Mouse (Mus musculus): ENCODE measurements around the gene Caskin2.
"Not testable (repeated sequence)": the region's sequence is repeated elsewhere in the genome, so short reads cannot be mapped to it uniquely, and the experiment has no call there.

Caskin2 gene

GRCm38 (mm10) chr11:115813507-115814296 lies at the start of gene Caskin2:
Caskin2 (minus strand) TSS chr11:115813639.
- DNase-seq = peak; percentile 94 to 98

DNA sequence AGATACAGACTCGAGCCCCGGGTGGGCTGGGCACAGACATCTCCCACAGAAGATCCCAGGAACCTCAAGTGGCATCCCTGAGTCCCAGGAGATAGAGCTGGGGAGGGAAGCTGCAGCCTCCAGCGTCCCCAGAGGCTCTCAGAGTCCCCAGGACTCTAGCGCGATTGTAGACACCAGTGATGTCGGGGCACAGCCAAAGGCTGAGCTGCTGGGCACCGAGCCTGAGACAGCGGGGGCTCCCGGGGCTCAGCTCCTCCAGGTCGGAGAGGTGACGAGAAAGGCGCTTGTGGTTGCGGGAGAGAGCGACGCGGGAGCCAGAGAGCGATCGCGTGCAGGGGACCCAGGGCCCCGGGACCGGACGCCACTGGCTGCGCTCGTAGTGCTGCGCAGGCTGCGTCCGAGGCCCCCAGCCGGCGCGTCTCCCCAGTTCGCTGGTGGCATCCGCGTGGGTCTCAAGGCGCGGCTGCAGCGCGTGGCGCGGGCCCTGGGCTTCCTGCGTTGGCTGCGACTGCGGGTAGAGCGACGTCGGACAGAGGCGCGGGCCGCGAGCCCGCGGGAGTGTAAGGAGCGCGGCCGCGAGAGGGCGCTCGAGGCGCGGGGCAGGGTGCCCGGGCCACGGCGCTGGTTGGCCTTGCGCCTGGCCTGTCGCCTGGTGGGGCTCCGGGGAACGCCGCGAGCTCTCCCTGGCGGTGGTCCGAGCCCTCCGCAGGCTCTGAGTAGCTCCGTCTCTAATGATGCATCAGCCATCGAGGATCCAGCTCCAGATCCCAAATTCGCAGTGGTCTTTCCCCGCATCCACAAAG lies 45.9 kb upstream of the Caskin2 start:
- peak; percentile 79 to 88 for DNase-seq

DNA sequence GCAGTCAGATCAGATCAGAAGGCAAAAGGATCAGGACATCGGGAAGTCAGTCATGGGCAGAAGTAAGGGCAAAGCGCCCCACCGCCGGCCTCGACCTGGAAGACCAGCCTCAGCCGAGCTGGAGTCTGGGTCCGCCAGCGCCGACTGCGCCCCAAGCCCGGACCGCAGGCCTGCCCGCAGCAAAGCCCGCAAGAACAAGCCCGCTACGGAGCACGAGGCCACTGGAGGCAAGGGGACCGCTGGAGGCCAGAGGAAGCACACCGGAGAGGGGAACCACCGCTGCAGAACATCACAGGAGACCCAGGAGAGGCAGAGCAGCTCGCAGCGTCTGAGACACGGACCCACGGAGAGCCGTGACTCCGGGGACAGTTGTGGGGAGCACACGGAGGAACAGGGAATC lies 44.9 kb upstream of the Caskin2 start, which contains the start of gene Myo15b:
TSS of gene Myo15b (plus strand) at position 53 of the 400 bp plus-strand sequence.
- DNase-seq = no peak

DNA sequence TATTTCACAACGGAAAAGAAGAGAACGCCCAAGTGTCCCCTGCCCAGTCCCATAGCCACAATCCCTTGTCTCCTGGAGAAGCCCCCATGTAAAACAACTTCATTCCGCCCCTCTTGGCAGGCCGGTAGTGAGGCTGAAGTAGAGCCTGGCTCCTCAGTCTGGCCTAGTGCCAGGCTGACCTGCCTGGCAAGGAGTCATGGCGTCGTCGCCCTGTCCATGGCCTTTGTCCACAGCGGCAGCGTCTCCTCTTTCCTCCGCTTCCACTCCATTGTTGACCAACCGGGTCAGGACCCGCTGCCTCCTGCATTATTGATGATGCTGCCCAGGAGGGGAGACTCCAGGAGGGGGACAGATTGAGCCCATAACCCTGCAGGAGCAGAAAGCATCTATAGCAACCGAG lies 44.5 kb upstream of the Caskin2 start:
- peak in 1 of 2 experiments; percentile 40 for DNase-seq

DNA sequence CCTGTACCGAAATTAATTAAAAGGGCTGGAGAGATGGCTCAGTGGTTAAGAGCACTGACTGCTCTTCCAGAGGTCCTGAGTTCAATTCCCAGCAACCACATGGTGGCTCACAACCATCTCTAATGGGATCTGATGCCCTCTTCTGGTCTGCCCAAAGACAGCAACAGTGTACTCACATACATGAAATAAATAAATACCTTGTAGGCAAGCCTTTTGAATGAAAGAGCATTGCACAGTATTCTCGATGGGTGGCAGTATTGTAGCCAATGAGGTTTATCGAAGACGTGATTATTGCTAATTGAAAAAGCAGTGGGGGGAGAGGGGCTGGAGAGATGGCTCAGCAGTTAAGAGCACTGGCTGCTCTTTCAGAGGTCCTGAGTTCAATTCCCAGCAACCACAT lies 43.7 kb upstream of the Caskin2 start:
- not testable (repeated sequence) for DNase-seq

DNA sequence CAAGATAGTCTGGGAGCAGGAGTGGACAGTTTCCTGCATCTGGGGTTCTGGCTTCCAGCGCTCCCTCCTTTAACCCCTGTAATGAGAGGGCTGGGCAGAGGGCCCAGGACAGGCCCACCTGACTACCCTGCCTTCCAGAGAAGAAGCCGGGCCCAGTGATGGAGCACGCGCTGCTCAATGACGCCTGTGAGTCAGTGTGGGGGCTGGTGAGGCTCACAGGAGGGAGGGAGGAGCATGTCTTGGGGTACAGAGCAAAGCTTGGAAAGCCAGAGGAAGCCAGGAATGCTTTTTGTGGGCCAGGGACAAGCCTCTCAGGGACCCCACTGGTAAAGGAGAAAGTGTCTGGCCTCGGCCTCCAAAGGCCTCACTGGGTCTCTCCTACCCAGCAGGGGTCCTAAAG lies 41.2 kb upstream of the Caskin2 start:
- no peak for DNase-seq

- DNase-seq = no peak
These were observed 32.4 kb upstream of the Caskin2 start for GRCm38 (mm10) chr11:115845819-115846218.

- no peak for DNase-seq
These were observed 30.8 kb upstream of the Caskin2 start for GRCm38 (mm10) chr11:115844240-115844639.

GRCm38 (mm10) chr11:115843891-115844239 lies 30.4 kb upstream of the Caskin2 start:
- no peak for DNase-seq

DNA sequence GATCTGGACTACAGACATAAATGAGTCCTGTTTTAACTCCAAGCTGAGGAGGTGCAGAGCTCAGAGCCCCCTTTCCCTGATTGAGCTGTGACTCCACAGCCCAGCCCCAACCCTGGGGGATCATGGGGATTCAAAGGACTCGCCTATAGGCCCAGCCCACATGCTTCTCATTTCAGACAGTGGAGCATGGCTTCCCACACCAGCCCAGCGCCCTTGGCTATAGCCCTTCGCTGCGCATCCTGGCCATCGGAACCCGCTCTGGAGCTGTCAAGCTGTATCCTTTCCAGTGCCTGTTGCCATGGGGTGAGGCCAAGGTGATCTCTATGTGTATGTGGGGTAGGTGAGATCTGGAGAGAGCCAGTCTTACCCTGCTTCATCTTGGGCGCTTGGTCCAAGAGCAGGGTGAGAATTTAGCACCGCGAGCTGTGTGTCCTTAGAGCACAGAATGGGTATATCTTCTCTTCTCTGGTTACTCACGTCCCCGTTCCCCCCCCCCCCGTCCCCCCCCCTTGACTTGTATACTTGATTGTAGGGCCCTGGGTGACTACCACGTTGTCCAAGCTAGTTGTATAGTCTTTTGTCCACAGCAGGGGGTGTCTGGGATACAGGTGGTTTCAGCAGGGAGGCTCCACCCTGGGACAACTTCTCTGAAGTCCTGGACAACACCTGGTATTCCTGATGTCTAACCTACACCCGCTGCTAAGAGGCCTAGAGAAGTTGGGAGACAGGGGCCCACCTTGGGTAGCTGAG lies 29.9 kb upstream of the Caskin2 start:
- no peak for DNase-seq

GRCm38 (mm10) chr11:115841961-115842550 lies 28.6 kb upstream of the Caskin2 start:
- no peak for DNase-seq

DNA sequence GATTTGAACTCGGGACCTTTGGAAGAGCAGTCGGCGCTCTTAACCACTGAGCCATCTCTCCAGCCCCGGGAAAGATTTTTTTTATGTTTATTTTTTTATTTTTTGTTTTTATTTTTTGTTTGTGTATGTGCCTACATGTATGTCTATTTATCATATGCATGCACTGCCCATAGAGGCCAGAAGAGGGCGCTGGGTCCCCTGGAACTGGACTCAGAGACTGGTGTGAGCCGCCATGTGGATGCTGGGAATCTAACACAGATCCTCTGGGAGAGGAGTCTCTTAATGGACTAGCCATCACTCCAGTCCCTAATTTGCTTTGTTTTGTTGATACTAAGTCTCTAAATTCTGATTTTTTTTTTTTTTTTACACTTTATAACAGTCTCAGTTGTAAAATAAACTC lies 27.6 kb upstream of the Caskin2 start:
- no peak for DNase-seq

GRCm38 (mm10) chr11:115839732-115840131 lies 26.3 kb upstream of the Caskin2 start:
- no peak for DNase-seq

GRCm38 (mm10) chr11:115838895-115839311 lies 25.5 kb upstream of the Caskin2 start:
- DNase-seq = no peak

GRCm38 (mm10) chr11:115837606-115838345 lies 24.3 kb upstream of the Caskin2 start:
- DNase-seq = no peak

GRCm38 (mm10) chr11:115836656-115837395 lies 23.4 kb upstream of the Caskin2 start:
- no peak for DNase-seq

DNA sequence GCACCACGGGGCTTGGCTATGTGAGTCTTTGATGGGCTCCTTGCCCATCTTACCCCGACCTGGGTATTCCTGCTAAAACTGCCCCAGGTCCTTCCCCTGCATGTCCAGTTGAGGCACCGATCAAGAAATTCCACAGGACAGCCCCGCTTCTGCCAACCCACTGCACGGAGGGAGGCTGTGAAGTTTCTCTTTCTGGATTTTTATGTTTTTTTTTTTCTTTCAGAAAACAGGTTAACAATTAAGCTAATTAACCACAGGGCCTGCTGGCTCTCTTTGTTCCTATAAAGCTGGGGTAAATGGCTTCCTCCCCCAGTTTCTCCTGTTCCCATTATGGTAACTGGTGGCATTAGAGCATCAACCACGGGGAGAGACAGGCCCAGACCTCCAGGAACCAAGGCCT lies 20.6 kb upstream of the Caskin2 start:
- no peak for DNase-seq

GRCm38 (mm10) chr11:115833021-115833513 lies 19.6 kb upstream of the Caskin2 start:
- DNase-seq = no peak

- DNase-seq = no peak
These were observed 19.1 kb upstream of the Caskin2 start for GRCm38 (mm10) chr11:115832523-115832922.

- DNase-seq = no peak
These were observed 18.6 kb upstream of the Caskin2 start for GRCm38 (mm10) chr11:115832064-115832463.

DNA sequence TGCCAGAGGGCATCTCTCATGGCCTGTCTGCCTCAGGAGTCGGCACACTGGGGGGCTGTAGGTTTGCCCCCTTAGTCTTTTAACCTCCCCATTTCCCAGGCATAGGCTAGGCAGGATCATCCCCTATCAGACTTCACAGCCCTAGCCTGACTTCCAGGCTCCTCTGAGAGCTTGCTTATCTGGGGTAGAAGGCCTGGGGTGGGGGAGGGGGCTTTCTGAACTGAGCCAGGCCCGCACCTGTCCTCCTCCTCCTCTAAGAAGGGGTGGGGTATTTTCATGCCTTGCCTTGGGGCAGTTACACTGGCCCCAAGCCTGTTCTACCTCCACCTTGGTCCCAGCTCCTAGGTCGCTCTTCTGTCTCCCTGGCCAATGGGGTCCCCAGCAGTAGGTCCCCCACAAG lies 18.1 kb upstream of the Caskin2 start:
- DNase-seq = no peak
